Mouse (Mus musculus) neural tube, embryonic 13.5 days (tissue): ENCODE results near the gene Pakap. TPM values are rescaled to one million over a fixed set of nuclear protein-coding genes. Genes with fewer than 3 reads are reported as not detected.

Source experiments
- ATAC-seq: fragments of 200-750 bp; cut with Nextera tagmentation; 2 replicates; pipeline ENCODE4 v1.8.0; 2017; ENCODE audit warnings: low read depth, mild to moderate bottlenecking, moderate TSS enrichment, moderate library complexity
- H3K27ac ChIP-seq: fragments of 300-500 bp; sonication (generic); replicated peaks from 2 replicates; pipeline ENCODE4 v1.5.1; 2015; ENCODE audit warnings: moderate library complexity, mild to moderate bottlenecking, inconsistent platforms
- H3K27me3 ChIP-seq: fragments of 300-500 bp; sonication (generic); 2 replicates; pipeline ENCODE4 v1.6.1; 2015; ENCODE audit warnings: mild to moderate bottlenecking, inconsistent platforms
- H3K36me3 ChIP-seq: fragments of 300-500 bp; sonication (generic); 2 replicates; pipeline ENCODE4 v1.6.1; 2015; ENCODE audit warnings: mild to moderate bottlenecking, inconsistent platforms
- H3K4me1 ChIP-seq: fragments of 300-500 bp; sonication (generic); replicated peaks from 2 replicates; pipeline ENCODE4 v1.6.1; 2015; ENCODE audit warnings: inconsistent platforms
- H3K4me2 ChIP-seq: fragments of 300-500 bp; sonication (generic); 2 replicates; pipeline ENCODE4 v1.6.1; 2015; ENCODE audit warnings: inconsistent platforms, mild to moderate bottlenecking, moderate library complexity
- H3K4me3 ChIP-seq: fragments of 300-500 bp; sonication (generic); 2 replicates; pipeline ENCODE4 v1.5.1; 2015; ENCODE audit warnings: mild to moderate bottlenecking, inconsistent platforms
- H3K9ac ChIP-seq: fragments of 300-500 bp; sonication (generic); 2 replicates; pipeline ENCODE4 v1.6.1; 2015; ENCODE audit warnings: moderate library complexity, mild to moderate bottlenecking, inconsistent platforms
- H3K9me3 ChIP-seq: fragments of 300-500 bp; sonication (generic); 2 replicates; pipeline ENCODE4 v1.6.1; 2016; ENCODE audit warnings: inconsistent platforms
- WGBS: fragments of 180-500 bp; shearing (Covaris S2); methylation state at CpG from one replicate; pipeline ENCODE4 v1.1.7; 2015; 5-methylcytosine and 5-hydroxymethylcytosine counted together
- polyA plus RNA-seq: library from polyadenylated mRNA; unstranded; fragments of >200 nt; fragmentation: Nextera tagmentation; extraction: Ambion mirVana; gene quantifications from 2 replicates; pipeline ENCODE4 v1.2.1, GENCODE M21; 2015

Pakap gene
- polyA plus RNA-seq, 1 experiment from 2014 or later = 9.1 TPM

DNA sequence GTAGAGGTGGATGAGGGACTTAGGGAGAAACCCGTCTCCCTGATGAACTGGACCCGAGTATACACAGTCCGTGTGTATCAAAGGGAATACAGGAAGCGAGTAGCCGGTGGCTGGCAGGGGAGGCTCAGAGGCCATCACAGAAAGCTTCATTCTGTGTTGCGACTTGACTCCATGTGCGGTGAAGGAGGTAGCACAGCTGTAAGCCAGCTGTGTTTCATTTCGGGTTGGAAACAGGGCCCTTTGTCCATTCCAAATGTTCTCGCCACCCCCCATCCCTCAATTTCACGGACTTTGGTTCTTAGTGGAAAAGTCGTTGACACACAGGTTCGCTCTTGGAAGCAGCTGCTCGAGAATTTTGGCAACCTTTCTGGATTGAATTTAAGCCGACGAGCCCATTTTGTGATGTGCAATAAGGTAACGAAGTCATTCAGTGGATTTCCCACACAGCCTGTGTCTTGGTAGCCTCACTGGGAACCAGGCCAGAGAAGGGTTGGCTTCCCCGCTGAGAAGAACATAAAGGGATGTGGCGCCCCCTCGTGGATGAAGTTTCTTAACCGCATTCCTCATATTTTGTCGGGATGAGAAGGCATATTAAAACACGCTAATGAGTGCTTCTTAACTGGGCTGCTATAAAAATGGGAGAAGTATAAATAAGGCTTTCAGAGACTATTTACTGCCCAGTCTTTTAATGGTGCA is 39.4 kb downstream of the Pakap start:
- H3K4me2 ChIP-seq = peak overlapping the region; percentile 34
- peak overlapping the region; percentile 29 for H3K27ac ChIP-seq

DNA sequence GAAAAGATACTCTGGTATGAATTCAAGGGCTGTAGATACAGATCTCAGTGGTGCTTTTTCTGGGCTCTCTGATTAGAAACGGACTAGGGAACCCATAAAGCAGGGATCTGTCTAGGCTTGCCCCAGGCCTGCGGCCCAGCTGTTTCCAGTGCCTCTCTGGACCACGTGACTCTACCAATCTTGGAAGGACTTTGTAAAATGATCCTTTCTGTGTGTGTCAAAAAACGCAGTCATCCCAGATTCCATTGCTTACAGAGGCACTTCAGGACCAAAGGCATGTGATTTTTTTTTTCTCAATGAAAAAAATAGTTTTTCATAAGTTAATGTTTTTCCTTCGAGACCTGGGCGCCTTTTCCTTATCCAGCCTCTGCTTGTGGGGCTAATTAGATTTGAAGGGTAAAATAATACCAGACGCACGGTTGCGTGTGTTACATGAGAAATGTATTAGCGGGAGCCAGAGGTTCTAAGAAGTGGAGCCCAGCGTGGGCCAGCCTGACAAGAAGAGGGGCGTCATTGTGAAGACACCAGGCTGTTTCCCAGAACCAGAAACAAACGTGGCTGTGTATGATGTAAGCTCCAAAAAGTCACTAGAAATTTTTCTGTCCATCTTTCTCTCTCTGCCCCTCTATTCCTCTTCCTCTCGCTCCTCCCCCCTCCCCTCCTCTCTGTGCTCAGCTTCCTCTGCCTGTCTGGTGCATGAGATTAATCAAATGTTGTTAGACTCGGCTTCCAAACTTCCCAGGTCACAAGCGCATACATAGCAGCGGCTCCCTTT is 43.5 kb downstream of the Pakap start:
- no peak overlapping the region for H3K9ac ChIP-seq
- no peak overlapping the region for H3K4me2 ChIP-seq
- H3K9me3 ChIP-seq = no peaks in the 10 kb centered on the region
- H3K4me3 ChIP-seq = no peak overlapping the region
- WGBS = 57% methylated on average over 17 of the region's 17 CpGs
- ATAC-seq = no peak
- H3K27ac ChIP-seq = no peak overlapping the region
- H3K27me3 ChIP-seq = no peaks in the 10 kb centered on the region
- no peaks in the 10 kb centered on the region for H3K36me3 ChIP-seq
- peaks cover 4% of the 10 kb centered on the region; the same call in 1 of the 2 replicates for H3K4me1 ChIP-seq

More for the DNA sequence above, 39.4 kb downstream of the Pakap start:
- no peaks in the 10 kb centered on the region for H3K36me3 ChIP-seq
- H3K9me3 ChIP-seq = no peaks in the 10 kb centered on the region
- peak; percentile 76; the same call in 1 of the 2 replicates for ATAC-seq
- no peak overlapping the region; the same call in 1 of the 2 replicates for H3K9ac ChIP-seq
- 44% methylated on average over 22 of the region's 22 CpGs for WGBS
- peaks cover 4% of the 10 kb centered on the region; the same call in 1 of the 2 replicates for H3K4me1 ChIP-seq
- no peak overlapping the region for H3K4me3 ChIP-seq
- no peaks in the 10 kb centered on the region for H3K27me3 ChIP-seq

DNA sequence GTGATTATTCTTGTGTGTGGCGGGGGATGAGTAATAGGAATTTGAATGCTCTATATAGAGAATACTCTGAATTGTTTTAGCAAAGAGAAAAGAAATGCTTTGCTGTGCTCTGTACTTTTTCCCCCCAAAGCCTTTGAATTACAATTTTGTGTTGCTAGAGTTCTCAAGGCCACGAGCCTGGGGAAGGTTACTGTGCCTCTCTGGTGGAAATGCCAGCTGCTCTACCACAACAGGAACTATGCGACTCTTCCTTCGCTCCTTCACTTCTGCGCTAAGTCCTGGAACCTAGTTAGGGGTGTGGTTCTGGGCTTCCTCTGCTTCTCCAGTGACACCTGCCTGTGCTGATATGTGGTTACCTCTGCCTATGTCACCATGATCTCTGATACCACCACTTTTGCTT is 44.7 kb downstream of the Pakap start:
- Histone ChIP-seq H3K4me1 (no peaks in the 10 kb centered on the region; the same call in 1 of the 2 replicates), H3K36me3 (no peaks in the 10 kb centered on the region), H3K27ac (no peak overlapping the region), H3K9me3 (no peaks in the 10 kb centered on the region), H3K9ac (no peak overlapping the region), H3K4me3 (no peak overlapping the region), H3K27me3 (no peaks in the 10 kb centered on the region), H3K4me2 (no peak overlapping the region)
- WGBS = 91% methylated on average over 5 of the region's 5 CpGs
- no peak for ATAC-seq

DNA sequence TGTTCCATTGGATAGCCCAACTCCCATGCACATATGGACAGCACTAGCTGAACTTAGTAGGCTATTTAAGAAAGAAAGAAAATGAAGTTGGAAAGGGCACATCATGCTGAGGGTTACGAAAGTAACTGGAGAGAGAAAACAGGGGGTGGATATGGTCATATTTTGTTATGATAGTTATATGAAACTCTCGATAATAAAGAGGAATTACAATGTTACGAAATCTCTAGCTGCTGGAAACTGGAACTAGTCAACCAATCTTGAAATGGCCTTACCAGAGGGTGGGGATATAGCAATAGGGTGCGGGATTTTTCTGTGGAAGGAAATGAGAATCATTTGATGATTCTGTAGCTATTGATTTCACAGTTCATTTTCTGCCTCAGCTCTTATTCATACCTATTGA is 46.7 kb downstream of the Pakap start:
- Histone ChIP-seq H3K4me2 (no peak overlapping the region), H3K9ac (no peak overlapping the region), H3K36me3 (no peaks in the 10 kb centered on the region), H3K9me3 (no peaks in the 10 kb centered on the region), H3K4me1 (no peaks in the 10 kb centered on the region; the same call in 1 of the 2 replicates), H3K27me3 (no peaks in the 10 kb centered on the region), H3K4me3 (no peak overlapping the region), H3K27ac (no peak overlapping the region)
- ATAC-seq = no peak
- WGBS = 95% methylated on average over 4 of the region's 4 CpGs

DNA sequence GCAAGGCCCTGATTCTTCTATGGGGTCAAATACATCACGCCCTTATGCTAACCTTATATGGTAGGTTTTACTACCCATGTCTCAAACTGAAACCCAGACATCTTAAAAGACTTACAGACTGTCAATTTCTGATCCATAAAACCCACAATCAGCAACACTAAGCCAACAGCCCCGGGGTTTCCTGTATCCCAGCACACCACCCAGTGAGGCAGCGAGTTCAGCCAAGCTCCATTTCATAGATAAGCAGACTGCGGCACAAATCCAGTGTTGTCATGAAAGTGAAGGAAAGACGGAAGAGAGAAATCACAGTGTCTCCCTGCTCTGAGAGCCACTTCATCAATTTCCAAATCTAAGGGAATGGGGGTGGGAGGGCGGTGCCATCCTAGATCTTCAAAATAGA is 50.8 kb downstream of the Pakap start:
- no peak for ATAC-seq
- no peaks in the 10 kb centered on the region for H3K9me3 ChIP-seq
- H3K4me3 ChIP-seq = no peak overlapping the region
- no peak overlapping the region for H3K27ac ChIP-seq
- H3K27me3 ChIP-seq = no peaks in the 10 kb centered on the region
- H3K4me2 ChIP-seq = no peak overlapping the region
- no peaks in the 10 kb centered on the region for H3K4me1 ChIP-seq
- WGBS = 92% methylated on average over 6 of the region's 6 CpGs
- H3K36me3 ChIP-seq = no peaks in the 10 kb centered on the region
- no peak overlapping the region for H3K9ac ChIP-seq

DNA sequence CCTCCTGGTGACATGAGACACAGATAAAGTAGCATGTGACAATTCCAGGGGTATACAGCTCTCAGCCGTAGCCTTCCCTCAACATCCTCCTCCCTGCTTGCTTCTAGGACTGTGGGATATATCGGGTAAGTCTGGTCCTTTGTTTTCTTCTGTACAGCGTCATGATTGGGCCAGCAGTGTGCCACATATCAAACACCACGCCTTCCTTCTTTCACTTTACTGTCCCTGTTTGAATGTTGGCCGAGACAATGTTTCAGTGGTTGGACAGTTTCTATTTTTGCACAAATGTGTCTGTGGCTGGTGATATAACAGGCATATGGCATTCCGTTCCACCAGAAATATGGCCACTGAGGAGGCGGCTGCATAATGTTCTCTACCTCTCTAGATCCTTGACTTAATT is 54.8 kb downstream of the Pakap start:
- ATAC-seq = no peak
- Histone ChIP-seq H3K4me1 (no peaks in the 10 kb centered on the region), H3K27ac (no peak overlapping the region), H3K4me3 (no peak overlapping the region), H3K9me3 (no peaks in the 10 kb centered on the region), H3K36me3 (no peaks in the 10 kb centered on the region), H3K27me3 (no peaks in the 10 kb centered on the region), H3K4me2 (no peak overlapping the region), H3K9ac (no peak overlapping the region)
- 85% methylated on average over 7 of the region's 7 CpGs for WGBS

DNA sequence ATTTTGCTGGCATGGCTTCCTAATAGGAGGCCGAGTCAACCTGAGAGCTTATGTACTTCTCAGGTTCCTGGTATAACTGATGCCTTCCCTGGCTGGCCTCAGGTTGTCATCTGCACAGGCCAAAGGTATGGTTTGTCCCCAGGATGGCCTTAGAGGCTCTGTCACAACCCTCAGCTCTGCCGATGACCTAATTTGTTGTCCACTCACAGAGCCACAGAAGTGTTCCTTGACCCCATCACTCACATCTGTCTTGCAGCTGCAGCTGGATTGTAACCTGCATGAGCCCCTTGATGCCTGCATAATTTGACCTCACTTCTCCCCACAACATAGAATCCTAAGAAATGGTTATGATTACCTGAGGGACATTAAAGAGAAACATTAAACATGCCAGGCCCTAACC is 56.8 kb downstream of the Pakap start:
- no peak for ATAC-seq
- no peaks in the 10 kb centered on the region for H3K4me1 ChIP-seq
- WGBS = 94% methylated on average over 2 of the region's 2 CpGs
- H3K4me2 ChIP-seq = no peak overlapping the region
- no peak overlapping the region for H3K9ac ChIP-seq
- no peaks in the 10 kb centered on the region for H3K36me3 ChIP-seq
- H3K4me3 ChIP-seq = no peak overlapping the region
- H3K27me3 ChIP-seq = no peaks in the 10 kb centered on the region
- no peak overlapping the region for H3K27ac ChIP-seq
- H3K9me3 ChIP-seq = no peaks in the 10 kb centered on the region

DNA sequence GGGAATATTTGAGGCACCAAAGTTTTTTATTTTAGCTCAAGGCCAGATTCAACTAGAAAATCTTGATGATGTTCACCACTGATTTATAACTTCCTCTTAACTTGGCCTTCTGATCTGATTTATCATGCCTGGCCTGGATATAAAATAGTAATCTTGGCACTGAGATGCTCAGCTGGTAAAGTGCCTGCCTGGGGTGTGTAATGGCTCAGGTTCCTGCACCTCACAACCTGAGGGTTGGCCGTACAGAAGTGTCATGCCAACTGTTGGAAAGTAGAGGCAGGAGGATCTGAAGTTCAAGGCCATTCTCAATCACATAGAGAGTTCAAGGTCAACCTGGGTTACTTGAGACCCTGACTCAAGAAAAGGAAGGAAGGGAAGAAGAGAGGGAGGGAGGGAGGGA is 57.3 kb downstream of the Pakap start:
- H3K4me2 ChIP-seq = no peak overlapping the region
- no peaks in the 10 kb centered on the region for H3K9me3 ChIP-seq
- H3K36me3 ChIP-seq = no peaks in the 10 kb centered on the region
- no peak overlapping the region for H3K4me3 ChIP-seq
- no peak overlapping the region for H3K9ac ChIP-seq
- ATAC-seq = no peak
- WGBS = 78% methylated on average over 1 of the region's 1 CpGs
- no peaks in the 10 kb centered on the region for H3K4me1 ChIP-seq
- H3K27ac ChIP-seq = no peak overlapping the region
- no peaks in the 10 kb centered on the region for H3K27me3 ChIP-seq

DNA sequence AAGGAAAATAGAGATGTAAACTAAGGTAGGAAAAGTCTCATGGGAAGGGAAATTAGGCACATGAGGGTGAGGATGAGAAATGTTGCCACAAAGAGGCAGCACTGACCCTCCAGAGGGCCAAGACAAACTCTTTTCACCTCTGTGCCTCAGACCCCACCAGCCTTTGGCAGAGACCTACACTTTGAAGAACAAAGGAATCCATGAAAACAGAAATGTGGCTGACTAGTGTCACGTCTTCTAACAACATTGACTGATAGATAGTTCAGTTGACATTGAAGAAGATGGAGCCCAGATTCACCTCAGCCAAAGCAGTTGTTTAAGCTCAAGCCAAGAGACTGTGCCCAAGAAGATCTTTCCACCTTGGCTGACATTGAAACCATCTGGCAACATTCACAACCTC is 57.8 kb downstream of the Pakap start:
- 74% methylated on average over 1 of the region's 1 CpGs for WGBS
- H3K4me2 ChIP-seq = no peak overlapping the region
- H3K4me3 ChIP-seq = no peak overlapping the region
- H3K27ac ChIP-seq = no peak overlapping the region
- no peak overlapping the region for H3K9ac ChIP-seq
- H3K9me3 ChIP-seq = no peaks in the 10 kb centered on the region
- H3K36me3 ChIP-seq = no peaks in the 10 kb centered on the region
- no peaks in the 10 kb centered on the region for H3K4me1 ChIP-seq
- ATAC-seq = no peak
- no peaks in the 10 kb centered on the region for H3K27me3 ChIP-seq

DNA sequence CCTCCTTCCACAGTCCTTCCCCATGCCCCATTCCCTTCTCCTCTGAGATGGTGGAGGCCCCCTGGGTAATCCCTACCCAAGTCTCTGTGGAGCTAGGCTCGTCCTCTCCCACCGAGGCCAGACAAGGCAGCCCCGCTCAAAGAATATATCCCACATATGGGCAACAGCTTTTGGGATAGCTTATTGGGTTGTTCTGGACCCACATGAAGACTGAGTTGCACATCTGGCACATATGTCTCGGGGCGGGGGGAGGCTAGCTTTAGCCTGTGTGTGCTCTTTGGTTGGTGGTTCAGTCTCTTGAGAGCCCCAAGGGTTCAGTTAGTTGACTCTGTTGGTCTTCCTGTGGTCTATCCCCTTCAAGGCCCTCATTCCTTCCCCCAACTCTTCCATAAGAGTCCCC is 58.9 kb downstream of the Pakap start:
- Histone ChIP-seq H3K4me1 (no peaks in the 10 kb centered on the region), H3K4me3 (no peak overlapping the region), H3K9me3 (no peaks in the 10 kb centered on the region), H3K4me2 (no peak overlapping the region), H3K36me3 (no peaks in the 10 kb centered on the region), H3K9ac (no peak overlapping the region), H3K27ac (no peak overlapping the region), H3K27me3 (no peaks in the 10 kb centered on the region)
- no peak for ATAC-seq
- 86% methylated on average over 5 of the region's 5 CpGs for WGBS

DNA sequence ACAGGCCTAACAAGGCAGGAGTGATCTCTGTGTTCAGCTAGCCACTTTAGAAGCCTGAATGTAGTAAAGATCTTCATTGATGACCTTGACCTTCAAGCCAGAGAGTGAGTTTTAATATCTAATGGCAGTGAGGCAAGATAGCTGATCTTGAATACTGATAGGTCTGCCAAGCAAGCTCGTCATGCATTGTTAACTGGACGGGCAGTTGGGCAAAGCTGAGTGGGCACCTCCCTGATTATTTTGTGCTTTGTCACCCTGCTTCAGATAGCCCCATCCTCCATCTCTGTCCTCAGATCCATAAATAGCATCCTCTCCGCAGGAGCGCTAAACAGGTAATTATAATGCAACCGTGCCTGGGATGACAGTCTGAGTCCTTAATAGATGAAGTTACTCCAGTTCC is 64.4 kb downstream of the Pakap start:
- H3K4me3 ChIP-seq = no peak overlapping the region
- no peak overlapping the region for H3K9ac ChIP-seq
- no peak overlapping the region for H3K4me2 ChIP-seq
- ATAC-seq = no peak
- no peaks in the 10 kb centered on the region for H3K27me3 ChIP-seq
- H3K36me3 ChIP-seq = no peaks in the 10 kb centered on the region
- no peak overlapping the region for H3K27ac ChIP-seq
- no peaks in the 10 kb centered on the region for H3K9me3 ChIP-seq
- H3K4me1 ChIP-seq = peaks cover 4% of the 10 kb centered on the region
- 79% methylated on average over 5 of the region's 5 CpGs for WGBS

DNA sequence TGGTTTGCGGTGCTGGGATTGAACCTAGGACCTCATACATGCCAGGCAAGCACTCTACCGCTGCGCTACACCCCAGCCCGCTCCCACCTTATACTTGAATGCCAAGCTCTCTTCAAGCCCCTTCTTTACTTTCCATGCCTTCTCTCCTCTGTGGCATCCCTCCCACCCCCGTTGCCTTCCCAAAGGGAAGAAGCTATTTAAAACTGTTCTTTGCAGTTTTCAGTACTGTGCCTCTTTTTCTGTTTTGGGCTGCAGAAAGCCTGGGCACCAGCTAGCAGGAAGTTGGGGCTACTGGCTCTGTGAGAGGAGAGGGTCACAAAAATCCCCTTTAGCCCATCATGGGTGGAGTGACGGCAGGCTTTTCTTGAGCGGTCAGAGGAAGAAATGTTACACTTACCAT is 65.1 kb downstream of the Pakap start:
- Histone ChIP-seq H3K36me3 (no peaks in the 10 kb centered on the region), H3K27me3 (no peaks in the 10 kb centered on the region), H3K27ac (no peak overlapping the region), H3K4me1 (peaks cover 10% of the 10 kb centered on the region), H3K9me3 (no peaks in the 10 kb centered on the region), H3K4me2 (no peak overlapping the region), H3K9ac (no peak overlapping the region), H3K4me3 (no peak overlapping the region)
- ATAC-seq = no peak
- 94% methylated on average over 7 of the region's 7 CpGs for WGBS
